Mouse (Mus musculus): Measurements from ENCODE around the gene Syne1. TPM values are rescaled to one million over a fixed set of nuclear protein-coding genes. Genes with fewer than 3 reads are reported as not detected.
A peak's percentile ranks its signal among the peaks of the same experiment; 100 is the strongest.

Syne1 gene
- polyA plus RNA-seq, 1 experiment from 2014 or later: 5.2 TPM

- ATAC-seq (peak; percentile 90), DNase-seq (no peak)
- Histone ChIP-seq H3K9me3 (ENCODE audit: low read length) (no peaks in the 10 kb centered on the region), H3K27me3 (ENCODE audit: insufficient read depth, low read length) (no peaks in the 10 kb centered on the region), H3K4me3 (ENCODE audit: low read depth, low read length) (no peak overlapping the region), H3K4me2 (ENCODE audit: low read depth, low read length) (peak overlapping the region; percentile 53), H3K4me1 (ENCODE audit: insufficient read depth) (peaks cover 22% of the 10 kb centered on the region), H3K9ac (replicated peaks) (no peak overlapping the region), H3K36me3 (replicated peaks; ENCODE audit: insufficient read depth, low read length) (no peaks in the 10 kb centered on the region), H3K27ac (ENCODE audit: low read depth) (peak overlapping the region; percentile 61)
- 47% methylated on average over 3 of the region's 3 CpGs for WGBS (ENCODE audit: insufficient replicate concordance)
- TF ChIP-seq EP300 (IDR thresholded peaks at IDR 0.05; ENCODE audit: low read depth): peak; percentile 98
- no peak for TF ChIP-seq CTCF (IDR thresholded peaks at IDR 0.05; ENCODE audit: low read depth)
Observed at GRCm38 (mm10) chr10:5205977-5206376, 345.3 kb downstream of the Syne1 start.

- Histone ChIP-seq H3K36me3 (replicated peaks; ENCODE audit: insufficient read depth, low read length) (no peaks in the 10 kb centered on the region), H3K27me3 (ENCODE audit: insufficient read depth, low read length) (no peaks in the 10 kb centered on the region), H3K9ac (replicated peaks) (no peak overlapping the region), H3K9me3 (ENCODE audit: low read length) (no peaks in the 10 kb centered on the region), H3K4me3 (ENCODE audit: low read depth, low read length) (no peak overlapping the region), H3K4me1 (ENCODE audit: insufficient read depth) (peaks cover 22% of the 10 kb centered on the region), H3K4me2 (ENCODE audit: low read depth, low read length) (peak overlapping the region; percentile 53; the same call in 1 of the 2 replicates), H3K27ac (ENCODE audit: low read depth) (peak overlapping the region; percentile 61)
- TF ChIP-seq EP300 (IDR thresholded peaks at IDR 0.05; ENCODE audit: low read depth) (no peak), CTCF (IDR thresholded peaks at IDR 0.05; ENCODE audit: low read depth) (peak; percentile 12; the same call in 1 of the 2 replicates)
- 64% methylated on average over 5 of the region's 5 CpGs for WGBS (ENCODE audit: insufficient replicate concordance)
- DNase-seq (no peak), ATAC-seq (no peak)
Observed at GRCm38 (mm10) chr10:5205570-5205969, 345.7 kb downstream of the Syne1 start.

- H3K4me2 ChIP-seq (ENCODE audit: low read depth, low read length): no peak overlapping the region
- H3K27ac ChIP-seq (ENCODE audit: low read depth): no peak overlapping the region; the same call in 1 of the 2 replicates
- H3K27me3 ChIP-seq (ENCODE audit: insufficient read depth, low read length): no peaks in the 10 kb centered on the region
- ATAC-seq (no peak), DNase-seq (no peak)
- no peaks in the 10 kb centered on the region for H3K36me3 ChIP-seq (replicated peaks; ENCODE audit: insufficient read depth, low read length)
- peaks cover 22% of the 10 kb centered on the region for H3K4me1 ChIP-seq (ENCODE audit: insufficient read depth)
- H3K4me3 ChIP-seq (ENCODE audit: low read depth, low read length): no peak overlapping the region
- H3K9ac ChIP-seq (replicated peaks): no peak overlapping the region
- TF ChIP-seq CTCF (IDR thresholded peaks at IDR 0.05; ENCODE audit: low read depth) (no peak), EP300 (IDR thresholded peaks at IDR 0.05; ENCODE audit: low read depth) (no peak)
- WGBS (ENCODE audit: insufficient replicate concordance): 57% methylated on average over 10 of the region's 10 CpGs
- H3K9me3 ChIP-seq (ENCODE audit: low read length): no peaks in the 10 kb centered on the region
Observed at GRCm38 (mm10) chr10:5203837-5204236, 347.4 kb downstream of the Syne1 start.

GRCm38 (mm10) chr10:5197356-5197755 lies 353.9 kb downstream of the Syne1 start:
- TF ChIP-seq CTCF (IDR thresholded peaks at IDR 0.05; ENCODE audit: low read depth) (no peak), EP300 (IDR thresholded peaks at IDR 0.05; ENCODE audit: low read depth) (no peak)
- Histone ChIP-seq H3K4me3 (ENCODE audit: low read depth, low read length) (no peak overlapping the region), H3K36me3 (replicated peaks; ENCODE audit: insufficient read depth, low read length) (no peaks in the 10 kb centered on the region), H3K27me3 (ENCODE audit: insufficient read depth, low read length) (no peaks in the 10 kb centered on the region), H3K4me2 (ENCODE audit: low read depth, low read length) (no peak overlapping the region), H3K9me3 (ENCODE audit: low read length) (no peaks in the 10 kb centered on the region), H3K4me1 (ENCODE audit: insufficient read depth) (peaks cover 7% of the 10 kb centered on the region), H3K27ac (ENCODE audit: low read depth) (no peak overlapping the region), H3K9ac (replicated peaks) (no peak overlapping the region)
- DNase-seq (no peak), ATAC-seq (no peak)
- WGBS (ENCODE audit: insufficient replicate concordance): 50% methylated on average over 2 of the region's 2 CpGs

- Histone ChIP-seq H3K4me3 (ENCODE audit: low read depth, low read length) (no peak overlapping the region), H3K4me2 (ENCODE audit: low read depth, low read length) (no peak overlapping the region), H3K36me3 (replicated peaks; ENCODE audit: insufficient read depth, low read length) (no peaks in the 10 kb centered on the region), H3K4me1 (ENCODE audit: insufficient read depth) (peaks cover 7% of the 10 kb centered on the region), H3K9me3 (ENCODE audit: low read length) (no peaks in the 10 kb centered on the region), H3K9ac (replicated peaks) (no peak overlapping the region), H3K27me3 (ENCODE audit: insufficient read depth, low read length) (no peaks in the 10 kb centered on the region), H3K27ac (ENCODE audit: low read depth) (no peak overlapping the region)
- WGBS (ENCODE audit: insufficient replicate concordance): 84% methylated on average over 5 of the region's 5 CpGs
- DNase-seq (no peak), ATAC-seq (no peak)
- TF ChIP-seq CTCF (IDR thresholded peaks at IDR 0.05; ENCODE audit: low read depth) (no peak), EP300 (IDR thresholded peaks at IDR 0.05; ENCODE audit: low read depth) (no peak)
Observed at GRCm38 (mm10) chr10:5196267-5196666, 355.0 kb downstream of the Syne1 start.

GRCm38 (mm10) chr10:5195288-5195687 lies 356.0 kb downstream of the Syne1 start:
- no peak overlapping the region; the same call in 1 of the 2 replicates for H3K4me3 ChIP-seq (ENCODE audit: low read depth, low read length)
- H3K9ac ChIP-seq (replicated peaks): no peak overlapping the region
- H3K4me2 ChIP-seq (ENCODE audit: low read depth, low read length): peak overlapping the region; percentile 79

More at GRCm38 (mm10) chr10:5195288-5195687, 356.0 kb downstream of the Syne1 start:
- Histone ChIP-seq H3K27me3 (ENCODE audit: insufficient read depth, low read length) (no peaks in the 10 kb centered on the region), H3K27ac (ENCODE audit: low read depth) (no peak overlapping the region), H3K4me1 (ENCODE audit: insufficient read depth) (peaks cover 7% of the 10 kb centered on the region), H3K36me3 (replicated peaks; ENCODE audit: insufficient read depth, low read length) (0 out of 2 replicates have a peak, but pooled peaks cover 3% of the 10 kb centered on the region), H3K9me3 (ENCODE audit: low read length) (no peaks in the 10 kb centered on the region)
- WGBS (ENCODE audit: insufficient replicate concordance): 47% methylated on average over 5 of the region's 5 CpGs
- ATAC-seq: no peak
- TF ChIP-seq CTCF (IDR thresholded peaks at IDR 0.05; ENCODE audit: low read depth) (no peak), EP300 (IDR thresholded peaks at IDR 0.05; ENCODE audit: low read depth) (no peak)
- DNase-seq: no peak

Measured in liver, postnatal 0 days (tissue).